Mouse (Mus musculus): ENCODE results near the gene Hs2st1.

Gene Hs2st1

GRCm38 (mm10) chr3:144550036-144550435 is 19.9 kb downstream of the Hs2st1 start:
- no peak for DNase-seq

GRCm38 (mm10) chr3:144548186-144548845 is 21.7 kb downstream of the Hs2st1 start:
- DNase-seq = no peak

- DNase-seq = no peak
Measured at GRCm38 (mm10) chr3:144546490-144546889, 23.5 kb downstream of the Hs2st1 start.

GRCm38 (mm10) chr3:144545832-144546231 is 24.1 kb downstream of the Hs2st1 start:
- DNase-seq = no peak

- no peak for DNase-seq
Measured at GRCm38 (mm10) chr3:144545152-144545551, 24.8 kb downstream of the Hs2st1 start.

GRCm38 (mm10) chr3:144541906-144542438 is 28.0 kb downstream of the Hs2st1 start:
- DNase-seq = no peak

GRCm38 (mm10) chr3:144540805-144541204 is 29.2 kb downstream of the Hs2st1 start:
- no peak for DNase-seq

- DNase-seq = no peak
Measured at GRCm38 (mm10) chr3:144539051-144539450, 30.9 kb downstream of the Hs2st1 start.

GRCm38 (mm10) chr3:144537078-144537855 is 32.7 kb downstream of the Hs2st1 start:
- no peak for DNase-seq

- DNase-seq = no peak
Measured at GRCm38 (mm10) chr3:144535056-144535455, 34.9 kb downstream of the Hs2st1 start.

- DNase-seq = peak; percentile 53
Measured at GRCm38 (mm10) chr3:144531023-144531422, 39.0 kb downstream of the Hs2st1 start.

- no peak for DNase-seq
Measured at GRCm38 (mm10) chr3:144527918-144528317, 42.1 kb downstream of the Hs2st1 start.

GRCm38 (mm10) chr3:144519581-144520272 is 50.3 kb downstream of the Hs2st1 start:
- no peak for DNase-seq

GRCm38 (mm10) chr3:144518917-144519316 is 51.1 kb downstream of the Hs2st1 start:
- DNase-seq = no peak

GRCm38 (mm10) chr3:144515286-144515685 is 54.7 kb downstream of the Hs2st1 start:
- DNase-seq = no peak

- peak; percentile 54 for DNase-seq
Measured at GRCm38 (mm10) chr3:144514122-144514505, 55.9 kb downstream of the Hs2st1 start.

- DNase-seq = no peak
Measured at GRCm38 (mm10) chr3:144513169-144514121, 56.5 kb downstream of the Hs2st1 start.

- DNase-seq = no peak
Measured at GRCm38 (mm10) chr3:144510724-144511123, 59.3 kb downstream of the Hs2st1 start.

GRCm38 (mm10) chr3:144508342-144508741 is 61.6 kb downstream of the Hs2st1 start:
- no peak for DNase-seq

- no peak for DNase-seq
Measured at GRCm38 (mm10) chr3:144507885-144508284, 62.1 kb downstream of the Hs2st1 start.

- peak; percentile 21 for DNase-seq
Measured at GRCm38 (mm10) chr3:144506213-144506612, 63.8 kb downstream of the Hs2st1 start.

GRCm38 (mm10) chr3:144501930-144502329 is 68.1 kb downstream of the Hs2st1 start:
- DNase-seq = no peak
